Mouse (Mus musculus) heart, embryonic 10.5 days (tissue): ENCODE measurements around the gene Dnah17. TPM values are rescaled to one million over a fixed set of nuclear protein-coding genes. Genes with fewer than 3 reads are reported as not detected.
A peak's percentile ranks its signal among the peaks of the same experiment; 100 is the strongest.

ENCODE experiments used
- DNase-seq: peaks from one replicate; pipeline ENCODE4 v3.0.0-alpha.2; 2017; ENCODE audit warnings: low spot score
- H3K27ac ChIP-seq: fragments of 300-500 bp; sonication (generic); 2 replicates; pipeline ENCODE4 v1.5.1; 2016; ENCODE audit warnings: mild to moderate bottlenecking
- H3K27me3 ChIP-seq: fragments of 300-500 bp; sonication (generic); 2 replicates; pipeline ENCODE4 v1.6.1; 2016; ENCODE audit warnings: mild to moderate bottlenecking; ENCODE audit not compliant: poor library complexity, insufficient read depth, severe bottlenecking
- H3K36me3 ChIP-seq: fragments of 300-500 bp; sonication (generic); 2 replicates; pipeline ENCODE4 v1.6.1; 2016; ENCODE audit warnings: mild to moderate bottlenecking, moderate library complexity
- H3K4me1 ChIP-seq: fragments of 300-500 bp; sonication (generic); 2 replicates; pipeline ENCODE4 v1.6.1; 2016; ENCODE audit warnings: mild to moderate bottlenecking
- H3K4me3 ChIP-seq: fragments of 300-500 bp; sonication (generic); 2 replicates; pipeline ENCODE4 v1.5.1; 2016; ENCODE audit warnings: mild to moderate bottlenecking, moderate library complexity
- H3K9me3 ChIP-seq: fragments of 300-500 bp; sonication (generic); 2 replicates; pipeline ENCODE4 v1.6.1; 2016; ENCODE audit warnings: mild to moderate bottlenecking, moderate library complexity
- WGBS: fragments of 180-500 bp; shearing (Covaris S2); methylation state at CpG from one replicate; pipeline ENCODE4 v1.1.7; 2016; 5-methylcytosine and 5-hydroxymethylcytosine counted together
- polyA plus RNA-seq: library from polyadenylated mRNA; unstranded; fragments of >200 nt; fragmentation: Nextera tagmentation; extraction: Ambion mirVana; gene quantifications from 2 replicates; pipeline ENCODE4 v1.2.1, GENCODE M21; 2016

Gene Dnah17
- polyA plus RNA-seq, 1 experiment from 2014 or later, result 0.14 TPM

DNA sequence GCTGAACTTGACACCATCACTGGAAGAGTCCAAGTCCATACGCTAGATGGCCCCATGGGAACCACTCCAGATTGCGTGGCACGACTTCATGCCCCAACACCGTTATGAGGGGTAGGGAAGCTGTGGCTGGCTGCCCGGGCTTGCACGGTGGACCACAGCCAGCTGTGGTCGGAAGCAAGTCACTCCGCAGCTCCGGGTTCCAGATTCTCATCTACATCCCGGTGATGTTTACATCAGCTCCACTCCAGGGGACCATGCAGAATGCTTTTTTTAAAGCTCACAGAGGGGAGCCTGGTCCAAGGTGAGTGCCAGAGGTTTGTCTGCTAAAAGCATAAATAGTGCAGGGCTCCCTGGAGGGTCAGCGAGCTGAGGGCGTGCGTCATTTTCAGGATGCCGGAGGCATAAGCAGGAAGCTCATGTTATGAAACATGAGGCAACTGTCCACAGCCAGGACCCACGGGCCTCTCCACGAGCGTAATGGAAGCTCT is 55.4 kb downstream of the Dnah17 start:
- Histone ChIP-seq H3K27ac (no peak overlapping the region), H3K36me3 (no peaks in the 10 kb centered on the region), H3K4me1 (peaks cover 13% of the 10 kb centered on the region), H3K27me3 (peaks cover 35% of the 10 kb centered on the region), H3K4me3 (no peak overlapping the region), H3K9me3 (no peaks in the 10 kb centered on the region)
- WGBS, result 78% methylated on average over 17 of the region's 17 CpGs
- DNase-seq, result no peak

- no peaks in the 10 kb centered on the region for H3K9me3 ChIP-seq
- 0 out of 2 replicates have a peak overlapping the region, but pooled peaks have one; percentile 39 for H3K27ac ChIP-seq
- no peak for DNase-seq
- H3K4me3 ChIP-seq, result no peak overlapping the region
- H3K36me3 ChIP-seq, result no peaks in the 10 kb centered on the region
- 57% methylated on average over 11 of the region's 11 CpGs for WGBS
- peaks cover 13% of the 10 kb centered on the region for H3K4me1 ChIP-seq
- H3K27me3 ChIP-seq, result peaks cover 30% of the 10 kb centered on the region; the same call in 1 of the 2 replicates
These were observed 59.1 kb downstream of the Dnah17 start for GRCm38 (mm10) chr11:118071227-118071912.

DNA sequence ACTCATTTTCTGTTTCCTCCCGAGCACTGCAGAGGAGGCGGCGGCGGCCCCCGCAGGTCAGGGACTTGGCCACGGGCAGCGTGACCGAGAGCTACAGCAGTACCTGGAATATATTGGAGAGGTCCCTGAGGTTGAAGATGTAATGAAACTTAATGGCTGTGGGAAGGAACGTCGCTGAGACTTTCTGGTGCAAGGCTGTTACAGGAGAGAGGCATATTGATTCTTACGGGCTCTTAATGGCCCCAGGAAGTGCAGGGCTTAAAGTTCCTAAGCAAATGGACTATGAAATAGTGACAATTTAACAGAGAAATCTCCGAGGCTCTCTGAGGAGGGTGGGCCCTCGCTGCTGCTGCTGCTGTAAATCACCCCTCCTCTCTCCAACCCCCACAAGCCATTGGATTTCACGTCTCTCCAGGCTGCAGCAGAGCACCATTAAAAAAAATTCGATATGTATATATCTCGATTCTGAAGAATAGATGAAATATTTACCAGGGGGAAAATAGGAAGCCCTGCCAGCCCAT is 61.6 kb downstream of the Dnah17 start:
- WGBS, result 80% methylated on average over 16 of the region's 16 CpGs
- H3K27me3 ChIP-seq, result peaks cover 15% of the 10 kb centered on the region; the same call in 1 of the 2 replicates
- DNase-seq, result no peak
- peaks cover 21% of the 10 kb centered on the region for H3K4me1 ChIP-seq
- H3K9me3 ChIP-seq, result no peaks in the 10 kb centered on the region
- H3K27ac ChIP-seq, result no peak overlapping the region
- H3K4me3 ChIP-seq, result no peak overlapping the region
- H3K36me3 ChIP-seq, result no peaks in the 10 kb centered on the region

DNA sequence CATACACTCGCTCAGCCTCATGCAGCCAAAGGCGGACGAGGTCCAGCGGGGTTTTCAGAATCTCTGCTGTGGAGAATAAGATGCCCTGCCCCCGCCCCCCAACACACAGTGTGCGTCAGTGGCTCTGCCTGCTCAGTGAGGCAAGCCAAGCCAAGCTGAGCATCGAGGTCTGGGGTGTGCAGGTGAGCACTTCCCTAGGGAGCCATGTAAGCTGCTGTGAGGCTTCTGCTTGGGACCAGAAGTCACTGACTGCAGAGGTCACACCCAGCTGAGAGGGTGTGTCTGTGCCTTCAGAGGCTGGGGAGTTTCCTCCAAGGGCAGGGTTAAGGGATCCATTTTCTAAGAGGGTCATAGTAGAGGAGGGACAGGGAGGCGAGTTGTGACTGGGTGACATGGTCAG is 62.8 kb downstream of the Dnah17 start:
- H3K9me3 ChIP-seq, result no peaks in the 10 kb centered on the region
- WGBS, result 76% methylated on average over 8 of the region's 8 CpGs
- H3K36me3 ChIP-seq, result no peaks in the 10 kb centered on the region
- H3K27ac ChIP-seq, result no peak overlapping the region
- H3K4me1 ChIP-seq, result peaks cover 18% of the 10 kb centered on the region
- H3K27me3 ChIP-seq, result peaks cover 11% of the 10 kb centered on the region; the same call in 1 of the 2 replicates
- no peak for DNase-seq
- H3K4me3 ChIP-seq, result no peak overlapping the region

DNA sequence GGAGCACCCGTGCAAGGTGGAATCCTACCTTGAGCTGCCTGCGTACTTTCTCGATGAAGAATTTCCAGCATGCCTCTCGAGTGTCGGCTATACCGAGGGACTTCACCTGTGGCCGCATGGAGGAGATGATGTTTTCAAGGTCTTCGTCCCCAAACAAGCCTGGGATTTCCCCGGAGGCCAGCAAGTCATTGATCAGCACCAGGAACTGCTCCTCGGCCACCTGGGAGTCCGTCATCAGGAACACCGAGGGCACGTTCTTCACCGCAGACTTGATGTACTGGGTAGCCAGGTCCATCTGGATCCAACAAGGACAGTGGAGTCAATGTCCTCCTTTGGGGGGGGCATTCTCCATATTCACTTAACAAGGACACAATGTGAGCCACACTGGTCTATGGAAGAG is 70.4 kb downstream of the Dnah17 start:
- Histone ChIP-seq H3K4me1 (peaks cover 18% of the 10 kb centered on the region), H3K36me3 (no peaks in the 10 kb centered on the region), H3K27ac (no peak overlapping the region), H3K9me3 (no peaks in the 10 kb centered on the region), H3K4me3 (no peak overlapping the region), H3K27me3 (peaks cover 33% of the 10 kb centered on the region)
- 80% methylated on average over 14 of the region's 14 CpGs for WGBS
- no peak for DNase-seq

DNA sequence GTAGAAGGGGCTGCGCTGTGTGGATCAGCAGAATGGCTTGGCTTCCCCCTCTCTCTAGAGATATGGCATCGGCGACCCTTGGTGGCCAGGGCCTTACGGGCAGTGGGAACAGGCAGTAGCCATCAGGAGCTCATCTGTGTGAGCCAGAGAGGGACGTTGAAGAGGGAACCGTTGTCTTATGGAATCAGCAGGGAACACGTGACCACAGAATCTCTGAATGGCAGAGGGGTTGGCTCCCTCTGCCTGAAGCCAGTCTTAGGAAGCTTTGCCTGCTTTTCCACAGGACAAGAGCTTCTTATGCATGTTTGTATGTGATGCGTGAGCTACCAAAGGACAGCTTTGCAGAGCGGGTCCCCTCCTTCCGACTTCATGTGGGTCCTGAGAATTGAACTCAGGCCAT is 71.6 kb downstream of the Dnah17 start:
- Histone ChIP-seq H3K27me3 (peaks cover 42% of the 10 kb centered on the region), H3K4me1 (peaks cover 17% of the 10 kb centered on the region), H3K9me3 (no peaks in the 10 kb centered on the region), H3K36me3 (no peaks in the 10 kb centered on the region), H3K4me3 (no peak overlapping the region), H3K27ac (no peak overlapping the region)
- no peak for DNase-seq
- WGBS, result 57% methylated on average over 10 of the region's 10 CpGs

- 68% methylated on average over 12 of the region's 12 CpGs for WGBS
- no peaks in the 10 kb centered on the region for H3K9me3 ChIP-seq
- no peak for DNase-seq
These were observed 72.1 kb downstream of the Dnah17 start for GRCm38 (mm10) chr11:118058367-118058766.

DNA sequence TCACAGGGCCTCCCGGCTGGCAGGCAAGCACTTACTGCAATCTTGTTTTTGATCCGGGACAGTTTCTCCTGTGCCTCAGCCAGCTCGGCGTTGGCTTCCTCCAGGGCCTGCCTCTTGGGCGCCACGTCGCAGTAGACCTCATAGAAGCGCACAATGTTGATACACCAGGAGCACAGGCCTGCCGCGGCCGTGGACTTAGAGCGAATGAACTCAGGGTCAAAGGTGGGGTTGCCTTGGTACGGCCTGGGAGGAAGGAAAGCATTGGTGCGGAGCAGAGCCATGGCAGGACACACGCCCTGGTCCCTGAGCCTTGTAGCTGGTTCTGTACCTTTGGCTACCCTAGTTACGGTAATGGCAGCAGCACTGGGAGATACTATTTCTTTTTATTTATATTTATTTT is 80.3 kb downstream of the Dnah17 start:
- Histone ChIP-seq H3K4me3 (no peak overlapping the region), H3K4me1 (peaks cover 29% of the 10 kb centered on the region), H3K9me3 (no peaks in the 10 kb centered on the region), H3K27ac (no peak overlapping the region), H3K27me3 (peaks cover 10% of the 10 kb centered on the region), H3K36me3 (no peaks in the 10 kb centered on the region)
- no peak for DNase-seq
- 78% methylated on average over 16 of the region's 16 CpGs for WGBS

More at GRCm38 (mm10) chr11:118058367-118058766, 72.1 kb downstream of the Dnah17 start:
- Histone ChIP-seq H3K27ac (0 out of 2 replicates have a peak overlapping the region, but pooled peaks have one; percentile 22), H3K27me3 (peaks cover 42% of the 10 kb centered on the region), H3K36me3 (no peaks in the 10 kb centered on the region), H3K4me1 (peaks cover 17% of the 10 kb centered on the region), H3K4me3 (no peak overlapping the region)

DNA sequence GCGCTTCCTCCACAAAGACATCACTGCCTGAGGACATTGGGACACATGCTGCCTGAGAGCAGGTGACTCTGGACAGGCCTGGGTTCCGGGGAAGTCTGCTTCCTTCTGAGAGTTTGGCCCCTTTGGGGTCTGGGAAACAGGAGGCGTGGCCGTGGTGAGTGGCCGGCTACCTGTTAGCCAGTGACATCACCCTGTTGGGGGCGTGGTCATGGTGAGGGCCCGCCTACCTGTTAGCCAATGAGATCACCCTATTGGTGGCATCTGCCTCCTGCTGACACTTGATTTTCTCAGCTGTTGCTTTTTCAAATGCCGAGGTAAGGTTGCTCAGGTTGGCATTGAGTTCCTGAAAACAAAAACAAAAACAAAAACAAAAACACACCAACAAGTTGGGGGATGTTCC is 80.8 kb downstream of the Dnah17 start:
- H3K4me3 ChIP-seq, result no peak overlapping the region
- WGBS, result 30% methylated on average over 8 of the region's 8 CpGs
- H3K36me3 ChIP-seq, result no peaks in the 10 kb centered on the region
- peaks cover 5% of the 10 kb centered on the region; the same call in 1 of the 2 replicates for H3K27me3 ChIP-seq
- peaks cover 31% of the 10 kb centered on the region for H3K4me1 ChIP-seq
- DNase-seq, result no peak
- no peak overlapping the region for H3K27ac ChIP-seq
- H3K9me3 ChIP-seq, result no peaks in the 10 kb centered on the region

GRCm38 (mm10) chr11:118043293-118043907 is 87.0 kb downstream of the Dnah17 start:
- WGBS, result 63% methylated on average over 14 of the region's 14 CpGs
- DNase-seq, result peak; percentile 84
- H3K27me3 ChIP-seq, result no peaks in the 10 kb centered on the region; the same call in 1 of the 2 replicates
- H3K9me3 ChIP-seq, result no peaks in the 10 kb centered on the region
- no peak overlapping the region for H3K4me3 ChIP-seq
- peak overlapping the region; percentile 72 for H3K27ac ChIP-seq
- H3K4me1 ChIP-seq, result peaks cover 27% of the 10 kb centered on the region
- H3K36me3 ChIP-seq, result no peaks in the 10 kb centered on the region

GRCm38 (mm10) chr11:118042791-118043190 is 87.6 kb downstream of the Dnah17 start:
- Histone ChIP-seq H3K36me3 (no peaks in the 10 kb centered on the region), H3K27ac (peak overlapping the region; percentile 72)
- WGBS, result 83% methylated on average over 9 of the region's 9 CpGs

DNA sequence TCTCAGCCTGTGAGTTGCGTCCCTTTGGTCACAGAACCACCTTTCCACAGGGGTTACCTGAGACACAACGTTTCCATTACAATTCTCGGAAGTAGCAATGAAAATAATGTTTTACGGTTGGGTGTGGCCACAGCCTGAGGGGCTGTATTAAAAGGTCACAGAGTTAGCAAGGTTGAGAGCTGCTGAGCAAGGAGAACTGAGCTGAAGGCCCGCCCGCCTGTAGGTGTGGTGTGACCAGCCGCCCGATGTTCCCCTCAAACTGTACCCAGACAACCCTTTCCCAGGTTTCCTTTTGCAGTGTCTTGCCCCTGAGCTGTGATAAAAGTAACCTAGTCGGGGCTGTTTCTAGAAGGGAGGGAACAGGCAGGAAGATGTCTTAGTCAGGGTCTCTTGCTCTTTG is 95.4 kb downstream of the Dnah17 start:
- Histone ChIP-seq H3K36me3 (peaks cover 22% of the 10 kb centered on the region), H3K9me3 (no peaks in the 10 kb centered on the region), H3K4me1 (peaks cover 23% of the 10 kb centered on the region), H3K27me3 (no peaks in the 10 kb centered on the region; the same call in 1 of the 2 replicates), H3K4me3 (no peak overlapping the region), H3K27ac (no peak overlapping the region)
- 71% methylated on average over 9 of the region's 9 CpGs for WGBS
- DNase-seq, result no peak

More at GRCm38 (mm10) chr11:118042791-118043190, 87.6 kb downstream of the Dnah17 start:
- no peak overlapping the region for H3K4me3 ChIP-seq
- no peaks in the 10 kb centered on the region for H3K9me3 ChIP-seq
- no peak for DNase-seq
- no peaks in the 10 kb centered on the region; the same call in 1 of the 2 replicates for H3K27me3 ChIP-seq
- peaks cover 32% of the 10 kb centered on the region for H3K4me1 ChIP-seq

- Histone ChIP-seq H3K4me1 (peaks cover 23% of the 10 kb centered on the region), H3K27me3 (no peaks in the 10 kb centered on the region; the same call in 1 of the 2 replicates), H3K9me3 (no peaks in the 10 kb centered on the region), H3K36me3 (peaks cover 24% of the 10 kb centered on the region), H3K27ac (no peak overlapping the region), H3K4me3 (no peak overlapping the region)
- WGBS, result 79% methylated on average over 13 of the region's 13 CpGs
- no peak for DNase-seq
These were observed 96.0 kb downstream of the Dnah17 start for GRCm38 (mm10) chr11:118034395-118034794.
